Mouse (Mus musculus) neural tube, embryonic 11.5 days (tissue): ENCODE results near the gene Tmem110. TPM values are rescaled to one million over a fixed set of nuclear protein-coding genes. Genes with fewer than 3 reads are reported as not detected.

Experiments used
- ATAC-seq: fragments of 200-750 bp; cut with Nextera tagmentation; 2 replicates; pipeline ENCODE4 v1.8.0; 2017; ENCODE audit warnings: moderate number of reproducible peaks, mild to moderate bottlenecking, moderate TSS enrichment, moderate library complexity; ENCODE audit not compliant: insufficient read depth, low FRiP score, low TSS enrichment
- DNase-seq: peaks from one replicate; pipeline ENCODE4 v3.0.0-alpha.2; 2015; ENCODE audit warnings: low spot score
- H3K27ac ChIP-seq: fragments of 300-500 bp; sonication (generic); 2 replicates; pipeline ENCODE4 v1.5.1; 2014; ENCODE audit warnings: low read depth, mild to moderate bottlenecking, low read length
- H3K27me3 ChIP-seq: fragments of 300-500 bp; sonication (generic); 2 replicates; pipeline ENCODE4 v1.6.1; 2014; ENCODE audit warnings: mild to moderate bottlenecking, low read length, mixed read lengths; ENCODE audit not compliant: control insufficient read depth, insufficient read depth
- H3K36me3 ChIP-seq: fragments of 300-500 bp; sonication (generic); 2 replicates; pipeline ENCODE4 v1.6.1; 2014; ENCODE audit warnings: mild to moderate bottlenecking, low read length, moderate library complexity, mixed read lengths; ENCODE audit not compliant: control insufficient read depth, insufficient read depth
- H3K4me1 ChIP-seq: fragments of 300-500 bp; sonication (generic); 2 replicates; pipeline ENCODE4 v1.6.1; 2014; ENCODE audit warnings: low read length, mixed read lengths; ENCODE audit not compliant: control insufficient read depth, insufficient read depth
- H3K4me2 ChIP-seq: fragments of 300-500 bp; sonication (generic); 2 replicates; pipeline ENCODE4 v1.6.1; 2014; ENCODE audit warnings: low read depth, mild to moderate bottlenecking, moderate library complexity
- H3K4me3 ChIP-seq: fragments of 300-500 bp; sonication (generic); 2 replicates; pipeline ENCODE4 v1.5.1; 2014; ENCODE audit warnings: low read depth, low read length
- H3K9ac ChIP-seq: fragments of 300-500 bp; sonication (generic); 2 replicates; pipeline ENCODE4 v1.6.1; 2014; ENCODE audit warnings: mild to moderate bottlenecking, low read length
- H3K9me3 ChIP-seq: fragments of 300-500 bp; sonication (generic); 2 replicates; pipeline ENCODE4 v1.6.1; 2016; ENCODE audit warnings: low read length; ENCODE audit not compliant: control insufficient read depth
- WGBS: fragments of 180-500 bp; shearing (Covaris S2); extraction: QIAGEN DNeasy Blood & Tissue Kit; methylation state at CpG from one replicate; pipeline ENCODE4 v1.1.7; 2014; 5-methylcytosine and 5-hydroxymethylcytosine counted together
- polyA plus RNA-seq: library from polyadenylated mRNA; unstranded; fragments of >200 nt; fragmentation: Nextera tagmentation; extraction: Ambion mirVana; gene quantifications from 2 replicates; pipeline ENCODE4 v1.2.1, GENCODE M21; 2014

The Tmem110 gene
- polyA plus RNA-seq, 1 experiment from 2014 or later: 31.2 TPM

- H3K4me1 ChIP-seq: no peaks in the 10 kb centered on the region
- H3K9ac ChIP-seq: no peak overlapping the region
- no peak overlapping the region for H3K27ac ChIP-seq
- DNase-seq (no peak), ATAC-seq (no peak)
- WGBS: 84% methylated on average over 8 of the region's 8 CpGs
- H3K36me3 ChIP-seq: no peaks in the 10 kb centered on the region
- H3K4me3 ChIP-seq: no peak overlapping the region
- H3K27me3 ChIP-seq: no peaks in the 10 kb centered on the region
- H3K4me2 ChIP-seq: no peak overlapping the region
- no peaks in the 10 kb centered on the region for H3K9me3 ChIP-seq
These were observed 54.9 kb downstream of the Tmem110 start for GRCm38 (mm10) chr14:30880251-30880650.

- H3K27ac ChIP-seq: no peak overlapping the region
- no peak overlapping the region for H3K4me2 ChIP-seq
- ATAC-seq (no peak), DNase-seq (no peak)
- WGBS: 87% methylated on average over 17 of the region's 17 CpGs
- H3K9ac ChIP-seq: no peak overlapping the region
- H3K4me1 ChIP-seq: no peaks in the 10 kb centered on the region
- H3K36me3 ChIP-seq: no peaks in the 10 kb centered on the region
- H3K27me3 ChIP-seq: no peaks in the 10 kb centered on the region
- H3K9me3 ChIP-seq: no peaks in the 10 kb centered on the region
- H3K4me3 ChIP-seq: no peak overlapping the region
These were observed 55.7 kb downstream of the Tmem110 start for GRCm38 (mm10) chr14:30880811-30881717.

GRCm38 (mm10) chr14:30881718-30882108, 56.3 kb downstream of the Tmem110 start:
- H3K4me3 ChIP-seq: no peak overlapping the region
- no peaks in the 10 kb centered on the region for H3K9me3 ChIP-seq
- H3K9ac ChIP-seq: no peak overlapping the region
- H3K36me3 ChIP-seq: no peaks in the 10 kb centered on the region
- DNase-seq (no peak), ATAC-seq (no peak)
- H3K27me3 ChIP-seq: no peaks in the 10 kb centered on the region
- no peak overlapping the region for H3K4me2 ChIP-seq
- 95% methylated on average over 3 of the region's 3 CpGs for WGBS
- no peaks in the 10 kb centered on the region for H3K4me1 ChIP-seq
- H3K27ac ChIP-seq: no peak overlapping the region

- Histone ChIP-seq H3K27me3 (no peaks in the 10 kb centered on the region), H3K9ac (no peak overlapping the region), H3K27ac (no peak overlapping the region), H3K9me3 (no peaks in the 10 kb centered on the region), H3K4me1 (no peaks in the 10 kb centered on the region), H3K36me3 (no peaks in the 10 kb centered on the region), H3K4me2 (no peak overlapping the region), H3K4me3 (no peak overlapping the region)
- DNase-seq (no peak), ATAC-seq (no peak)
- 26% methylated on average over 3 of the region's 3 CpGs for WGBS
These were observed 59.9 kb downstream of the Tmem110 start for GRCm38 (mm10) chr14:30885298-30885697.

- no peak for DNase-seq
- H3K4me3 ChIP-seq: no peak within 1 kb of the TSS
- no peak for ATAC-seq
- H3K4me1 ChIP-seq: no peaks in the 10 kb centered on the region
- H3K9ac ChIP-seq: no peak within 1 kb of the TSS
- no peak within 1 kb of the TSS for H3K4me2 ChIP-seq
- no peaks in the 10 kb centered on the region for H3K27me3 ChIP-seq
- no peaks in the 10 kb centered on the region for H3K36me3 ChIP-seq
- no peaks in the 10 kb centered on the region for H3K9me3 ChIP-seq
- H3K27ac ChIP-seq: no peak within 1 kb of the TSS
- 86% methylated on average over 3 of the region's 3 CpGs for WGBS
These were observed 60.8 kb downstream of the Tmem110 start, which contains the start of gene Itih4 for GRCm38 (mm10) chr14:30886204-30886603. Itih4 (plus strand) TSS chr14:30886476.

- H3K36me3 ChIP-seq: no peaks in the 10 kb centered on the region
- 22% methylated on average over 8 of the region's 9 CpGs for WGBS
- no peaks in the 10 kb centered on the region for H3K4me1 ChIP-seq
- no peak overlapping the region for H3K27ac ChIP-seq
- DNase-seq (peak; percentile 23), ATAC-seq (no peak)
- no peak overlapping the region for H3K4me3 ChIP-seq
- H3K4me2 ChIP-seq: no peak overlapping the region
- H3K9ac ChIP-seq: no peak overlapping the region
- H3K27me3 ChIP-seq: no peaks in the 10 kb centered on the region
- H3K9me3 ChIP-seq: no peaks in the 10 kb centered on the region
These were observed 62.9 kb downstream of the Tmem110 start for GRCm38 (mm10) chr14:30888271-30888732.

GRCm38 (mm10) chr14:30899972-30900371, 74.6 kb downstream of the Tmem110 start:
- no peaks in the 10 kb centered on the region for H3K9me3 ChIP-seq
- H3K4me2 ChIP-seq: no peak overlapping the region
- H3K27ac ChIP-seq: no peak overlapping the region
- H3K36me3 ChIP-seq: no peaks in the 10 kb centered on the region
- H3K9ac ChIP-seq: no peak overlapping the region
- DNase-seq (no peak), ATAC-seq (no peak)
- no peaks in the 10 kb centered on the region for H3K27me3 ChIP-seq
- no peaks in the 10 kb centered on the region for H3K4me1 ChIP-seq
- WGBS: 48% methylated on average over 3 of the region's 3 CpGs
- H3K4me3 ChIP-seq: no peak overlapping the region

GRCm38 (mm10) chr14:30902628-30903027, 77.2 kb downstream of the Tmem110 start:
- H3K4me2 ChIP-seq: no peak overlapping the region
- H3K9me3 ChIP-seq: no peaks in the 10 kb centered on the region
- H3K9ac ChIP-seq: no peak overlapping the region
- H3K4me1 ChIP-seq: no peaks in the 10 kb centered on the region
- no peak overlapping the region for H3K27ac ChIP-seq
- DNase-seq (no peak), ATAC-seq (no peak)
- 89% methylated on average over 5 of the region's 5 CpGs for WGBS
- H3K4me3 ChIP-seq: no peak overlapping the region
- no peaks in the 10 kb centered on the region for H3K27me3 ChIP-seq
- H3K36me3 ChIP-seq: no peaks in the 10 kb centered on the region

GRCm38 (mm10) chr14:30903036-30903435, 77.6 kb downstream of the Tmem110 start:
- no peak overlapping the region for H3K4me2 ChIP-seq
- no peak for DNase-seq
- no peaks in the 10 kb centered on the region for H3K4me1 ChIP-seq
- no peak overlapping the region for H3K9ac ChIP-seq
- H3K4me3 ChIP-seq: no peak overlapping the region
- H3K9me3 ChIP-seq: no peaks in the 10 kb centered on the region
- H3K36me3 ChIP-seq: no peaks in the 10 kb centered on the region
- WGBS: 82% methylated on average over 3 of the region's 3 CpGs
- ATAC-seq: no peak
- no peaks in the 10 kb centered on the region for H3K27me3 ChIP-seq
- no peak overlapping the region for H3K27ac ChIP-seq
